Mouse (Mus musculus): ENCODE results near the gene Atp6v1e2. TPM values are rescaled to one million over a fixed set of nuclear protein-coding genes. Genes with fewer than 3 reads are reported as not detected.

Gene Atp6v1e2
- total and polyA plus RNA-seq, 2 experiments from 2014 or later: 0.24 TPM; not detected in 1

DNA sequence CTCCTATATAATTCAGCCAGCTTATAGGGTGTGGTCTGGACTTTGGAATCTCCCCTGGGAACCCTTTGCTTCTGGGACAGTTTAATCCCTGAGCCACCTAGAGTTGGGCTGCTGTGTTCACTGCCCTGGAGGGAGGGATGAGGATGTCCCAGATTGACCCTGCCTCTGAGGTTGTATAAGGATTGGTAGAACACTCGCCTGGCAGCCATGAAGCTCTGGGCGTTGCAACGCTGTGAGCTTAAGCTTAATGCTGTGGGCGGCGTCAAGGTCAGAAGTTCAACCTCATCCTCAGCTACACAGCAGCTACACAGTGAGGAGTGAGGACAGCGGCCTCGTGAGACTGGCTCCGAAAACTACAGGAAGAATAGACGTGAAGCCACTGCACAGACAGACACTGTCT, 34.8 kb upstream of the Atp6v1e2 start:
- Histone ChIP-seq H3K27ac (no peak overlapping the region), H3K27me3 (ENCODE audit: insufficient read depth, low read length) (no peaks in the 10 kb centered on the region), H3K36me3 (ENCODE audit: insufficient read depth, low read length) (no peaks in the 10 kb centered on the region), H3K4me3 (ENCODE audit: low read length) (no peak overlapping the region), H3K9ac (replicated peaks; ENCODE audit: low read length) (no peak overlapping the region), H3K9me3 (ENCODE audit: low read length) (no peaks in the 10 kb centered on the region), H3K4me1 (ENCODE audit: insufficient read depth, low read length) (no peaks in the 10 kb centered on the region; the same call in 1 of the 2 replicates), H3K4me2 (ENCODE audit: low read depth, low read length) (no peak overlapping the region)
- ATAC-seq (no peak), DNase-seq (ENCODE audit: low spot score) (no peak)
- WGBS: 73% methylated on average over 9 of the region's 9 CpGs
- no peak for TF ChIP-seq CTCF (IDR thresholded peaks at IDR 0.05; ENCODE audit: low read depth)

DNA sequence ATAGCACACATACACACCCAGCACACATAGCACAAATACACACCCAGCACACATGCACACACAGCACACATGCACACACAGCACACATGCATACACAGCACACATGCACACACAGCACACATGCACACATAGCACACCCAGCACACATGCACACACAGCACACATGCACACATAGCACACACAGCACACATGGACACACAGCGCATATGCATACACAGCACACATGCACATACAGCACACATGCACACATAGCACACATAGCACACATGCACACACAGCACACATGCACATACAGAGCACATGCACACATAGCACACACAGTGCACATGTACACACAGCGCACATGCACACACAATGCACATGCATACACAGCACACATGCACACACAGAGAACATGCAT, 34.0 kb upstream of the Atp6v1e2 start:
- Histone ChIP-seq H3K4me3 (ENCODE audit: low read length) (no peak overlapping the region), H3K27me3 (ENCODE audit: insufficient read depth, low read length) (no peaks in the 10 kb centered on the region), H3K9ac (replicated peaks; ENCODE audit: low read length) (no peak overlapping the region), H3K4me2 (ENCODE audit: low read depth, low read length) (no peak overlapping the region), H3K4me1 (ENCODE audit: insufficient read depth, low read length) (no peaks in the 10 kb centered on the region; the same call in 1 of the 2 replicates), H3K9me3 (ENCODE audit: low read length) (no peaks in the 10 kb centered on the region), H3K27ac (no peak overlapping the region), H3K36me3 (ENCODE audit: insufficient read depth, low read length) (no peaks in the 10 kb centered on the region)
- WGBS: 100% methylated on average over 2 of the region's 2 CpGs
- TF ChIP-seq CTCF (IDR thresholded peaks at IDR 0.05; ENCODE audit: low read depth): no peak
- DNase-seq (ENCODE audit: low spot score) (no peak), ATAC-seq (no peak)

DNA sequence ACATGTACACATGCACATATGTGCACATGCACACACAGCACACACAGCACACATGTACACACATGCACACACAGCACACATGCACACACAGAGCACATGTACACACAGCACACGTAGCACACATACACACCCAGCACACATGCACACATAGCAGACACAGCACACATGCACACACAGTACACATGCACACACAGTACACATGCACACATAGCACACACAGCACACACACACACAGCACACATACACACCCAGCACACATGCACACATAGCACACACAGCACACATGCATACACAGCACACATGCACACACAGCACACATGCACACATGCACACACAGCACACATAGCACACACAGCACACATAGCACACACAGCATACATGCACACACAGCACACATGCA, 33.5 kb upstream of the Atp6v1e2 start:
- DNase-seq (ENCODE audit: low spot score): no peak
- no peak overlapping the region for H3K4me2 ChIP-seq (ENCODE audit: low read depth, low read length)
- no peak for ATAC-seq
- no peaks in the 10 kb centered on the region for H3K27me3 ChIP-seq (ENCODE audit: insufficient read depth, low read length)
- no peak overlapping the region for H3K4me3 ChIP-seq (ENCODE audit: low read length)
- no peaks in the 10 kb centered on the region; the same call in 1 of the 2 replicates for H3K4me1 ChIP-seq (ENCODE audit: insufficient read depth, low read length)
- no peaks in the 10 kb centered on the region for H3K36me3 ChIP-seq (ENCODE audit: insufficient read depth, low read length)
- no peak overlapping the region for H3K27ac ChIP-seq
- WGBS: 100% methylated on average over 1 of the region's 1 CpGs
- no peak for TF ChIP-seq CTCF (IDR thresholded peaks at IDR 0.05; ENCODE audit: low read depth)
- H3K9ac ChIP-seq (replicated peaks; ENCODE audit: low read length): no peak overlapping the region
- no peaks in the 10 kb centered on the region for H3K9me3 ChIP-seq (ENCODE audit: low read length)

DNA sequence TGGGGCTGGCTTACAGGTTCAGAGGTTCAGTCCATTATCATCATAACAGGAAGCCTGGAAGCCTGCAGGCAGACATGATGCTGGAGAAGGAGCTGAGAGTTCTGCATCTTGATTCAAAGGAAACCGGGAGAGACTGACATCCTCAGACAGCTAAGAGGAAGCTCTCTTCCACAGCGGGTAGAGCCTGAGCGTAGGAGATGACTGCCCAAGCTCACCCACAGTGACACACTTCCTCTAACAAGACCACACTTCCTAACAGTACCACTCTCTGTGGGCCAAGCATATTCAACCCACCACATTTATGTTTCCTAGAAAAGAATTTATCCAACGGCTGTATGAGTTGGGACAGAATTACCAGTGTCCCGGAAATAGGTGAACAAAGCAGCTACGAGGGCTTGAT, 30.8 kb upstream of the Atp6v1e2 start:
- no peak overlapping the region for H3K27ac ChIP-seq
- DNase-seq (ENCODE audit: low spot score) (no peak), ATAC-seq (no peak)
- 85% methylated on average over 6 of the region's 6 CpGs for WGBS
- H3K4me3 ChIP-seq (ENCODE audit: low read length): no peak overlapping the region
- H3K27me3 ChIP-seq (ENCODE audit: insufficient read depth, low read length): no peaks in the 10 kb centered on the region
- no peaks in the 10 kb centered on the region for H3K9me3 ChIP-seq (ENCODE audit: low read length)
- H3K4me2 ChIP-seq (ENCODE audit: low read depth, low read length): no peak overlapping the region
- no peaks in the 10 kb centered on the region for H3K4me1 ChIP-seq (ENCODE audit: insufficient read depth, low read length)
- no peaks in the 10 kb centered on the region for H3K36me3 ChIP-seq (ENCODE audit: insufficient read depth, low read length)
- H3K9ac ChIP-seq (replicated peaks; ENCODE audit: low read length): no peak overlapping the region
- no peak for TF ChIP-seq CTCF (IDR thresholded peaks at IDR 0.05; ENCODE audit: low read depth)

DNA sequence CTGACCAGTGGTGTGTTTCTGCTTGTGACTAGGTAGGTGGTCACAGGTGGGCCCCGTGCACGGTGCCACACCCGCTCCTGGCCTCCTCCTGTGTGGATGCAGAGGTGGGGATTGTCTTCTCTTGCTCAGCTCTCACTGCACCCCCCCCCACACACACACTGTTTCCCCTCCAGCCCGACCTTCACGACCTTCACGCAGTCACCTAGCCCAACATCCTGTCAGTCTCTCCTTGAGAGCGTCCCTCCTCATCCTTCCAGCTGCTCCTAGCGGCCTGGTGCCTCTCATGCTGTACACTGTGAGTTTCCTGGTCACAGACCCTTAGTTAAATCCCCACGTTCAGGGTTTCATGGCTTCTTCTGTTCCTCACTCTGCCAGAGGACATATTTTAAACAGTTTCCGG, 28.7 kb upstream of the Atp6v1e2 start:
- ATAC-seq: 0 out of 2 replicates have a peak, but pooled peaks have one; percentile 21
- TF ChIP-seq CTCF (IDR thresholded peaks at IDR 0.05; ENCODE audit: low read depth): no peak

DNA sequence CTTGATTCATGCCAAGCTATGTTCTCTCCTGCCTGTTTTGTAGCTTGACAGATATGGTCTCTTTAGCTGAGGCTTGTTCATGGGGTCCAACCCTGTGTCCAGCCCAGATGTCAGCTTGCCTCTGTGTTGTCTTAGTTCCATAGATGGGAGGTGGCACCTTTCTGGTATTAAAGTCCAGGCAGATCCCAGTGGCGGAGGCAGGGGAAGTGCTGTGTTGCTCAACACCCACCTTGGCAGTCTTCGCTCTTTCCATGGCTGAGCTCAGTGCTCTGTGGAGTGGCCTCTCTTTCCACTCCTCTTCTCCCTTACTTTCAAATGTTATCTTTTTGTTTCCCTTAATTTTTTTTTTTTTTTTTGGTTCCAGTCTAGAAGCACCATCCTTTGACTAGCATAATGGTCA, 25.4 kb upstream of the Atp6v1e2 start:
- WGBS: 94% methylated on average over 2 of the region's 2 CpGs
- ATAC-seq: no peak
- Histone ChIP-seq H3K9ac (replicated peaks; ENCODE audit: low read length) (no peak overlapping the region), H3K4me3 (ENCODE audit: low read length) (no peak overlapping the region), H3K4me1 (ENCODE audit: insufficient read depth, low read length) (peaks cover 5% of the 10 kb centered on the region; the same call in 1 of the 2 replicates), H3K9me3 (ENCODE audit: low read length) (no peaks in the 10 kb centered on the region), H3K36me3 (ENCODE audit: insufficient read depth, low read length) (no peaks in the 10 kb centered on the region; the same call in 1 of the 2 replicates), H3K27ac (no peak overlapping the region), H3K4me2 (ENCODE audit: low read depth, low read length) (no peak overlapping the region), H3K27me3 (ENCODE audit: insufficient read depth, low read length) (no peaks in the 10 kb centered on the region)
- TF ChIP-seq CTCF (IDR thresholded peaks at IDR 0.05; ENCODE audit: low read depth): no peak
- DNase-seq (ENCODE audit: low spot score): no peak

More for the DNA sequence above, 28.7 kb upstream of the Atp6v1e2 start:
- H3K27me3 ChIP-seq (ENCODE audit: insufficient read depth, low read length): no peaks in the 10 kb centered on the region
- no peak overlapping the region for H3K4me3 ChIP-seq (ENCODE audit: low read length)
- no peaks in the 10 kb centered on the region for H3K36me3 ChIP-seq (ENCODE audit: insufficient read depth, low read length)
- no peaks in the 10 kb centered on the region for H3K9me3 ChIP-seq (ENCODE audit: low read length)
- H3K27ac ChIP-seq: no peak overlapping the region
- no peak overlapping the region for H3K9ac ChIP-seq (replicated peaks; ENCODE audit: low read length)
- no peaks in the 10 kb centered on the region for H3K4me1 ChIP-seq (ENCODE audit: insufficient read depth, low read length)
- DNase-seq (ENCODE audit: low spot score): no peak
- WGBS: 78% methylated on average over 10 of the region's 10 CpGs
- no peak overlapping the region for H3K4me2 ChIP-seq (ENCODE audit: low read depth, low read length)

DNA sequence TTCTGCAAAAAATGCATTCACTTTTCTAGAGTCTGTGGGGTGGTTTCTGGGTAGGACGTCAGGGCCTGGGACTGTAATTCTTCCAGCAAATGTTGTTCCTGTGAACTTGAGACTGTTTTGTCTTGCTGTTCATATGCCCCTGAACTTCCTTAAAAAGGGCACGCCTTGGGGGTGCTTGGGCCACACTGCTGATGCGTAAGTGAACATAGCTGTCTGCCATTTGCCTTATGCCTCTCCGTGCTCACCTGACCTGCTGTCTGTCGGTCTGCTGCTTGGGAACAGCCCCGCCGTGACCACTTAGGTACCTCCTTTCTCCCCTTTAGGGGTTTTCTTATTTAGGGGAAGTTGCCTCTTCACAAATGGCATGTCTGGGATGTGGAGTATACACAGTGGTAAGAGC, 24.2 kb upstream of the Atp6v1e2 start:
- H3K4me1 ChIP-seq (ENCODE audit: insufficient read depth, low read length): peaks cover 7% of the 10 kb centered on the region; the same call in 1 of the 2 replicates
- 93% methylated on average over 7 of the region's 7 CpGs for WGBS
- H3K4me3 ChIP-seq (ENCODE audit: low read length): no peak overlapping the region
- H3K4me2 ChIP-seq (ENCODE audit: low read depth, low read length): no peak overlapping the region
- no peaks in the 10 kb centered on the region for H3K27me3 ChIP-seq (ENCODE audit: insufficient read depth, low read length)
- no peak for ATAC-seq
- H3K9ac ChIP-seq (replicated peaks; ENCODE audit: low read length): no peak overlapping the region
- no peaks in the 10 kb centered on the region for H3K9me3 ChIP-seq (ENCODE audit: low read length)
- no peaks in the 10 kb centered on the region; the same call in 1 of the 2 replicates for H3K36me3 ChIP-seq (ENCODE audit: insufficient read depth, low read length)
- DNase-seq (ENCODE audit: low spot score): no peak
- H3K27ac ChIP-seq: no peak overlapping the region
- no peak for TF ChIP-seq CTCF (IDR thresholded peaks at IDR 0.05; ENCODE audit: low read depth)
